Mouse (Mus musculus) ES-E14 (cell line): ENCODE measurements around the gene Parp1. TPM values are rescaled to one million over a fixed set of nuclear protein-coding genes. Genes with fewer than 3 reads are reported as not detected.

Experiments
- DNase-seq: peaks from one replicate; pipeline ENCODE4 v3.0.0-alpha.2; 2013; ENCODE audit warnings: low read depth, low spot score
- H3K27ac ChIP-seq: 2 replicates; pipeline ENCODE4 v1.5.1; 2012; ENCODE audit warnings: low read depth, mild to moderate bottlenecking, low read length, moderate library complexity, mixed read lengths; ENCODE audit not compliant: poor library complexity, insufficient read depth, severe bottlenecking
- H3K36me3 ChIP-seq: 2 replicates; pipeline ENCODE4 v1.6.1; 2012; ENCODE audit warnings: mild to moderate bottlenecking, low read length, moderate library complexity, mixed read lengths; ENCODE audit not compliant: control insufficient read depth, poor library complexity, insufficient read depth, severe bottlenecking
- H3K4me1 ChIP-seq, 2 experiments: fragments of 150-350 bp in 1 of 2; sonication (generic) in 1 of 2; 2 replicates each; pipeline ENCODE4 v1.6.1; 2012; ENCODE audit warnings: low read length in 2 of 2, mild to moderate bottlenecking in 1 of 2, mixed read lengths in 1 of 2; ENCODE audit not compliant: control insufficient read depth in 2 of 2, insufficient read depth in 2 of 2, poor library complexity in 1 of 2
- H3K4me3 ChIP-seq, 2 experiments: fragments of 150-350 bp in 1 of 2; sonication (generic) in 1 of 2; 2 replicates each; pipeline ENCODE4 v1.5.1; 2012; ENCODE audit warnings: low read length in 2 of 2, low read depth in 1 of 2, mild to moderate bottlenecking in 1 of 2, mixed read lengths in 1 of 2; ENCODE audit not compliant: insufficient read depth in 1 of 2, poor library complexity in 1 of 2, severe bottlenecking in 1 of 2
- H3K9ac ChIP-seq: 2 replicates; pipeline ENCODE4 v1.6.1; 2012; ENCODE audit warnings: low read depth, mild to moderate bottlenecking, low read length, mixed read lengths; ENCODE audit not compliant: poor library complexity, insufficient read depth, severe bottlenecking
- H3K9me3 ChIP-seq: fragments of 150-350 bp; sonication (generic); 2 replicates; pipeline ENCODE4 v1.6.1; 2012; ENCODE audit warnings: low read depth, mild to moderate bottlenecking, low read length; ENCODE audit not compliant: control insufficient read depth, insufficient read depth
- CHD2 ChIP-seq: IDR thresholded peaks from 2 replicates; pipeline ENCODE4 v1.6.1; 2014; ENCODE audit warnings: mild to moderate bottlenecking, low read depth, low read length, inconsistent platforms
- HCFC1 ChIP-seq: IDR thresholded peaks from 2 replicates; pipeline ENCODE4 v1.6.1; 2012; ENCODE audit warnings: low read length, inconsistent platforms, borderline replicate concordance; ENCODE audit not compliant: insufficient read depth
- MAFK ChIP-seq: IDR thresholded peaks from 2 replicates; pipeline ENCODE4 v1.6.1; 2014; ENCODE audit warnings: mild to moderate bottlenecking, low read depth, low read length, inconsistent platforms; ENCODE audit not compliant: insufficient read depth
- ZC3H11A ChIP-seq: IDR thresholded peaks from 2 replicates; pipeline ENCODE4 v1.6.1; 2012; ENCODE audit warnings: low read depth, mild to moderate bottlenecking, inconsistent platforms, low read length, borderline replicate concordance
- ZNF384 ChIP-seq: IDR thresholded peaks from 2 replicates; pipeline ENCODE4 v1.6.1; 2012; ENCODE audit warnings: low read depth, low read length, inconsistent platforms
- in situ Hi-C, 2 experiments: fragments of 600-800 bp; cut with MboI; formaldehyde crosslinking; loops; one replicate each; pipeline ENCODE4 v1.15.1; 2025; ENCODE audit warnings: low sequenced_read_pairs in 2 of 2, inconsistent platforms in 1 of 2; ENCODE audit not compliant: unreplicated experiment in 2 of 2
- total RNA-seq: library from RNA; depleted of rRNA; stranded (reverse); fragments of 300-350 nt; gene quantifications from 2 replicates; pipeline ENCODE4 v1.2.3, GENCODE M21; 2012

The Parp1 gene
- total RNA-seq, 1 experiment, result 271 TPM

DNA sequence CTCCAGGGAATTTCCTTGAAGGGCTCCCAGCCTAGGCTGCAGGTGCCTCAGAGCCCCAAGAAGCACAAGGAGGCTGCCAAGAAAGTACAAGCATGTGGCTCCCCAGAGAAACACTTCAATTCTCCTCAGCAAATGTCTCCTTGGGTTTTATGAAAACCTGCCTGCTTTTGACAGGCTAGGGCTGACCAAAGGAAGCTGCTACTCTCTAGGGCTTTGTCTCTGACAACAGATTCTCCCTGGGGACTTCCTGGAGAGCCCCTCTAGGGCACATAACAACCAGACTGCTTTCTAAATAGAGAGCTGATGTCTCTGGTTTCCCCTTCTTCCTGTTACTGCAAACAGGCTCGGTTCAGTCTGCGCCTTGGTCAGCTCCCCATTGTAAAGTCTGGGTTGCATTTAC is 27.5 kb upstream of the Parp1 start:
- H3K27ac ChIP-seq, result no peak overlapping the region
- TF ChIP-seq MAFK, result no peak
- no peak for TF ChIP-seq ZC3H11A
- TF ChIP-seq CHD2, result no peak
- no peak for TF ChIP-seq ZNF384
- no peak for TF ChIP-seq HCFC1
- H3K9me3 ChIP-seq, result no peaks in the 10 kb centered on the region
- no peak overlapping the region for H3K9ac ChIP-seq
- H3K36me3 ChIP-seq, result no peaks in the 10 kb centered on the region
- DNase-seq, result no peak
- no peak overlapping the region for H3K4me3 ChIP-seq
- H3K4me1 ChIP-seq, result peaks cover 0 to 5% of the 10 kb centered on the region in 2 experiments; a peak in 1 of 4 replicates
- in situ Hi-C loops, result no loop called here

DNA sequence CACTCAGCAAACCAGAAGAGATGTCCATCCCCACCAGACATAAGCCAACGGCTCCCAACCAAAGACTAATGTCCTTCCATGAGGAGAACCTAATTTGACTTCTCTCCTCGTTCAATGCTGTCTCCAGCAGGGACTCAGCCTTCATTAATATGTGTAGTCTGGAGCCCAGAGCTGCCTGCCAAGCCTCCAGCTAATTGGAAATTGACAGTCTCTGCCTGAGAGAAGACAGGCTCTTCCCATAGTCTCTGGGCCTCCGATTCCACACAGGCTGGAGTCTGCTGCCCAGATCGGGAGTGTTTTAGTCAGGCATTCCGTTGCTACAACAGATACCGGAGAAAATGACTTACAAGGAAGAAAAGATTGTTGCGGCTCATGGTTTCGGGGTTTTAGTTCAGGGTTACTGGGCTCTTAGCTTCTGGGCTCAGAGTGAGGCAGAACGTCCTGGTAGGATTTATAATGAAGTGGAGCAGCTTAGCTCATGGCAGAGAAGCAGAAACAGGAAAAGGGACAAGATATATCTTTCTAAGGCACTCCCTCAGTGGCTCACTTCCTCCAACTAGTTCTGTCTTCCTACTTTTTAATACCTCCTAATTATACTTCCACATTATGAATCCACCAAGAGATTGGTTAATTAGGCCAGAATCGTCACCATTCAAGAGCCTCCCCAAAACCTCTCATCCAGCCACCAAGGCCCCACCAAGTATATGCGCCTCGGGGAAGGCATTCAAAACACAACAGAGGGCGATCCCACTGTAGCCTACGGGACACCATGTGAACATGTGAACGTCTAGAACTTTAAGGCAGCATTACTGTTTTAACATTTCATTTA is 26.6 kb upstream of the Parp1 start:
- H3K36me3 ChIP-seq, result no peaks in the 10 kb centered on the region
- no peak for TF ChIP-seq HCFC1
- in situ Hi-C loops, result no loop called here
- no peak overlapping the region for H3K4me3 ChIP-seq
- no peaks in the 10 kb centered on the region for H3K9me3 ChIP-seq
- H3K27ac ChIP-seq, result no peak overlapping the region
- H3K9ac ChIP-seq, result no peak overlapping the region
- no peak for DNase-seq
- peaks cover 0 to 12% of the 10 kb centered on the region in 2 experiments; a peak in 1 of 4 replicates for H3K4me1 ChIP-seq

DNA sequence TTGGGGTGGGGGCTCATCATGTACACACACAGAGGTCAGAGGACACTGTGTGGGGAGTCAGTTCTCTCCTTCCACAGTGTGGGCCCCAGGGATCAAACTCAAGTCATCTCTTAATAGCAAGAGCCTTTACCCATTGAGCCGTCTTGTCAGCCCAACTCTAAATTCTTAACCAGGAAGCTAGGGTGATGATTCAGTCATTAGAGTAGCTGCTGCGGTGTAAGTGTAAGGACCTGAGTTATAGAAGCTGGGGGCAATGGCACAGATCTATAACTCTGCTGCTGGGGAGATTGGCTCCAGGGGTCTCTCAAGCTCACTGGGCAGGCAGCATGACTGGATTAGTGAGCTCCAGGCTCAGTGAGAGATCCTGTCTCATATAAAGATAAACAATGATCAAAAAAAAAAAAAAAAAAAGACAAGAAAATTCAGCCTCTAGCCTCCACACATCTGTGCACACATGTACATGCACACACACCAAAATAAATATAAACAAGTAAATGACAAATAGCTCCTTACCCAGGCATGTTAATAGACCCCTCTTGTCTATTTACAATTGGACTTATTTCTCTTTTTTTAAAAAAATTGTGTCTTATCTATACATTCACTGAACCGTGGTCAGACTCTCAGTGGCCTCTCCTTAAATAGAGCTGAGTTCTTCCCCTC is 25.9 kb upstream of the Parp1 start:
- Histone ChIP-seq H3K36me3 (no peaks in the 10 kb centered on the region), H3K4me3 (no peak overlapping the region), H3K4me1 (peaks cover 0 to 18% of the 10 kb centered on the region in 2 experiments; a peak in 2 of 4 replicates), H3K27ac (no peak overlapping the region), H3K9me3 (no peaks in the 10 kb centered on the region), H3K9ac (no peak overlapping the region)
- in situ Hi-C loops, result no loop called here
- TF ChIP-seq ZC3H11A (no peak), ZNF384 (no peak), MAFK (no peak), HCFC1 (no peak), CHD2 (no peak)
- DNase-seq, result no peak

- Histone ChIP-seq H3K36me3 (no peaks in the 10 kb centered on the region), H3K4me3 (no peak overlapping the region), H3K9me3 (no peaks in the 10 kb centered on the region), H3K27ac (no peak overlapping the region), H3K9ac (no peak overlapping the region), H3K4me1 (peaks cover 4 to 34% of the 10 kb centered on the region in 2 experiments; a peak in 3 of 4 replicates)
- in situ Hi-C loops, result no loop called here
- TF ChIP-seq ZC3H11A (no peak), HCFC1 (no peak), ZNF384 (no peak), CHD2 (no peak), MAFK (no peak)
- no peak for DNase-seq
These were observed 22.7 kb upstream of the Parp1 start for GRCm38 (mm10) chr1:180545918-180546545.
